Mouse (Mus musculus) liver (tissue): ENCODE results near the gene Gm10322.

Source experiments
- DNase-seq: peaks from one replicate; pipeline ENCODE4 v3.0.0-alpha.2; 2020; ENCODE audit warnings: mixed read lengths

Gene Gm10322

GRCm38 (mm10) chr10:59602891-59603290, 13.0 kb upstream of the Gm10322 start:
- DNase-seq = no peak

GRCm38 (mm10) chr10:59603843-59604242, 12.0 kb upstream of the Gm10322 start:
- DNase-seq = no peak

- no peak for DNase-seq
These were observed 10.9 kb upstream of the Gm10322 start for GRCm38 (mm10) chr10:59604879-59605464.

- no peak for DNase-seq
These were observed 2.6 kb upstream of the Gm10322 start for GRCm38 (mm10) chr10:59613276-59613675.

GRCm38 (mm10) chr10:59614141-59614540, 1.7 kb upstream of the Gm10322 start:
- no peak for DNase-seq

- no peak for DNase-seq
These were observed 452 bp upstream of the Gm10322 start for GRCm38 (mm10) chr10:59615411-59615810.

- DNase-seq = peak; percentile 96
These were observed 659 bp downstream of the Gm10322 start, which contains the start of gene Mcu for GRCm38 (mm10) chr10:59616522-59616921. TSS of gene Mcu (minus strand) at chr10:59616692.

- no peak for DNase-seq
These were observed 1.9 kb downstream of the Gm10322 start for GRCm38 (mm10) chr10:59617776-59618175.

- no peak for DNase-seq
These were observed 5.5 kb downstream of the Gm10322 start for GRCm38 (mm10) chr10:59621355-59621754.

- no peak for DNase-seq
These were observed 7.6 kb downstream of the Gm10322 start for GRCm38 (mm10) chr10:59623496-59623895.

GRCm38 (mm10) chr10:59628641-59629505, 13.0 kb downstream of the Gm10322 start:
- DNase-seq = no peak

- DNase-seq = no peak
These were observed 13.6 kb downstream of the Gm10322 start for GRCm38 (mm10) chr10:59629506-59629782.

GRCm38 (mm10) chr10:59636048-59636447, 20.2 kb downstream of the Gm10322 start:
- DNase-seq = no peak

GRCm38 (mm10) chr10:59636751-59637533, 21.1 kb downstream of the Gm10322 start:
- DNase-seq = no peak

GRCm38 (mm10) chr10:59637596-59638124, 21.8 kb downstream of the Gm10322 start:
- no peak for DNase-seq

GRCm38 (mm10) chr10:59638576-59638975, 22.7 kb downstream of the Gm10322 start:
- DNase-seq = no peak

- DNase-seq = no peak
These were observed 27.0 kb downstream of the Gm10322 start for GRCm38 (mm10) chr10:59642659-59643377.

GRCm38 (mm10) chr10:59643645-59644044, 27.8 kb downstream of the Gm10322 start:
- no peak for DNase-seq

- DNase-seq = no peak
These were observed 28.8 kb downstream of the Gm10322 start for GRCm38 (mm10) chr10:59644710-59645109.

- no peak for DNase-seq
These were observed 29.3 kb downstream of the Gm10322 start for GRCm38 (mm10) chr10:59645153-59645552.

GRCm38 (mm10) chr10:59646821-59647378, 31.0 kb downstream of the Gm10322 start:
- no peak for DNase-seq

GRCm38 (mm10) chr10:59656799-59657198, 40.9 kb downstream of the Gm10322 start:
- DNase-seq = no peak
